In genomic region chr10:80152071-80152872, GRCm38 (mm10) we compare ENCODE assay signal across 7 mouse cellular contexts. TPM values are rescaled to one million over a fixed set of nuclear protein-coding genes. Genes with fewer than 3 reads are reported as not detected.
DNase-seq lines count a peak whose midpoint lies in the region; ATAC-seq and TF ChIP-seq lines count a peak whose summit lies in the region.

No protein-coding gene starts in this region.

- H3K27ac ChIP-seq in heart, postnatal 0 days (ENCODE audit: low read depth), result peak overlapping the region; percentile 99
- H3K27ac ChIP-seq in midbrain, embryonic 13.5 days, result peak overlapping the region; percentile 100

- no peak for ATAC-seq in heart, postnatal 0 days (ENCODE audit: insufficient read depth, low read depth)
- ATAC-seq in midbrain, embryonic 13.5 days, result no peak
- ATAC-seq in erythroid progenitor cell, adult 5-6 weeks (replicated peaks; ENCODE audit: low FRiP score, poor library complexity, severe bottlenecking), result no peak

- peak overlapping the region; percentile 85 for H3K4me2 ChIP-seq in heart, postnatal 0 days (ENCODE audit: low read depth, low read length)
- H3K4me2 ChIP-seq in midbrain, embryonic 13.5 days (replicated peaks), result peak overlapping the region; percentile 100

- no peak for TF ChIP-seq EP300 in heart, postnatal 0 days (IDR thresholded peaks at IDR 0.05; ENCODE audit: low read depth)

- no peaks in the 10 kb centered on the region for H3K27me3 ChIP-seq in heart, postnatal 0 days (ENCODE audit: control insufficient read depth, insufficient read depth, low read length)
- no peaks in the 10 kb centered on the region for H3K27me3 ChIP-seq in midbrain, embryonic 13.5 days

- no peaks in the 10 kb centered on the region for H3K9me3 ChIP-seq in heart, postnatal 0 days (replicated peaks; ENCODE audit: control insufficient read depth, low read length)
- H3K9me3 ChIP-seq in midbrain, embryonic 13.5 days, result no peaks in the 10 kb centered on the region

- H3K4me1 ChIP-seq in heart, postnatal 0 days (ENCODE audit: control insufficient read depth, insufficient read depth), result peaks cover 37% of the 10 kb centered on the region
- peaks cover 67% of the 10 kb centered on the region for H3K4me1 ChIP-seq in midbrain, embryonic 13.5 days (replicated peaks)

- peaks cover 63% of the 10 kb centered on the region for H3K36me3 ChIP-seq in heart, postnatal 0 days (replicated peaks; ENCODE audit: control insufficient read depth, insufficient read depth, low read length)
- peaks cover 63% of the 10 kb centered on the region for H3K36me3 ChIP-seq in midbrain, embryonic 13.5 days

- TF ChIP-seq CTCF in heart, postnatal 0 days (IDR thresholded peaks at IDR 0.05; ENCODE audit: low read depth), result no peak

- peak overlapping the region; percentile 90 for H3K4me3 ChIP-seq in heart, postnatal 0 days (ENCODE audit: low read depth, low read length)
- peak overlapping the region; percentile 98 for H3K4me3 ChIP-seq in midbrain, embryonic 13.5 days (replicated peaks)

- WGBS in heart, postnatal 0 days, result 5% methylated on average over 15 of the region's 15 CpGs
- 3% methylated on average over 15 of the region's 15 CpGs for WGBS in midbrain, embryonic 13.5 days

- peak; percentile 58 for DNase-seq in thymus, postnatal 14 days
- no peak for DNase-seq in thymus, postnatal 10 days (ENCODE audit: low spot score in 2 of 2)
- DNase-seq in embryo, embryonic 10.5 days (ENCODE audit: low spot score), result peak; percentile 58
- DNase-seq in heart, postnatal 0 days (ENCODE audit: low spot score), result peak; percentile 80
- DNase-seq in kidney, postnatal 36 days, result peak; percentile 77 to 86

- H3K9ac ChIP-seq in heart, postnatal 0 days (replicated peaks; ENCODE audit: low read depth, low read length), result peak overlapping the region; percentile 95
- peak overlapping the region; percentile 100 for H3K9ac ChIP-seq in midbrain, embryonic 13.5 days (replicated peaks)

RNA-seq across cellular contexts. Expression of gene Midn, which starts 4.2 kb away (rescaled TPM):
- 100 and 122 TPM in 2 replicates for total RNA-seq in heart, postnatal 0 days (2014; rRNA removed; ENCODE audit: low replicate concordance)
- polyA plus RNA-seq in heart, postnatal 0 days (2015; fragmentation: Nextera tagmentation; extraction: Ambion mirVana), result 12.4 and 15.8 TPM in 2 replicates
- 35.9 and 40.6 TPM in 2 replicates for polyA plus RNA-seq in midbrain, embryonic 13.5 days (2015; fragmentation: Nextera tagmentation; extraction: Ambion mirVana)
- total RNA-seq in erythroid progenitor cell, adult 5-6 weeks (2015; ENCODE audit: low replicate concordance), result 20.1 and 23.8 TPM in 2 replicates
- 12.5 and 18.2 TPM in 2 replicates for total RNA-seq in erythroid progenitor cell, adult 5-6 weeks (2017; ENCODE audit: low replicate concordance)

RNA-seq across cellular contexts. Expression of gene Cbarp, which starts 11.6 kb away (rescaled TPM):
- 2.8 and 5.9 TPM in 2 replicates for total RNA-seq in heart, postnatal 0 days (2014; rRNA removed; ENCODE audit: low replicate concordance)
- polyA plus RNA-seq in heart, postnatal 0 days (2015; fragmentation: Nextera tagmentation; extraction: Ambion mirVana), result 1.0 and 1.1 TPM in 2 replicates
- 40.6 and 45.3 TPM in 2 replicates for polyA plus RNA-seq in midbrain, embryonic 13.5 days (2015; fragmentation: Nextera tagmentation; extraction: Ambion mirVana)
- total RNA-seq in erythroid progenitor cell, adult 5-6 weeks (2015; ENCODE audit: low replicate concordance), result not detected in 2 replicates
- total RNA-seq in erythroid progenitor cell, adult 5-6 weeks (2017; ENCODE audit: low replicate concordance), result not detected in 2 replicates

RNA-seq across cellular contexts. Expression of gene Cirbp, which starts 13.5 kb away (rescaled TPM):
- total RNA-seq in heart, postnatal 0 days (2014; rRNA removed; ENCODE audit: low replicate concordance), result 121 and 163 TPM in 2 replicates
- 208 and 330 TPM in 2 replicates for polyA plus RNA-seq in heart, postnatal 0 days (2015; fragmentation: Nextera tagmentation; extraction: Ambion mirVana)
- polyA plus RNA-seq in midbrain, embryonic 13.5 days (2015; fragmentation: Nextera tagmentation; extraction: Ambion mirVana), result 354 and 412 TPM in 2 replicates
- total RNA-seq in erythroid progenitor cell, adult 5-6 weeks (2015; ENCODE audit: low replicate concordance), result 10.1 and 19.7 TPM in 2 replicates
- total RNA-seq in erythroid progenitor cell, adult 5-6 weeks (2017; ENCODE audit: low replicate concordance), result 33.5 and 39.6 TPM in 2 replicates

RNA-seq across cellular contexts. Expression of gene Atp5d, which starts 13.8 kb away (rescaled TPM):
- total RNA-seq in heart, postnatal 0 days (2014; rRNA removed; ENCODE audit: low replicate concordance), result 970 and 972 TPM in 2 replicates
- 1,858 and 1,876 TPM in 2 replicates for polyA plus RNA-seq in heart, postnatal 0 days (2015; fragmentation: Nextera tagmentation; extraction: Ambion mirVana)
- polyA plus RNA-seq in midbrain, embryonic 13.5 days (2015; fragmentation: Nextera tagmentation; extraction: Ambion mirVana), result 391 and 394 TPM in 2 replicates
- 89.3 and 94.8 TPM in 2 replicates for total RNA-seq in erythroid progenitor cell, adult 5-6 weeks (2015; ENCODE audit: low replicate concordance)
- total RNA-seq in erythroid progenitor cell, adult 5-6 weeks (2017; ENCODE audit: low replicate concordance), result 19.4 and 39.9 TPM in 2 replicates

RNA-seq across cellular contexts. Expression of gene 1600002K03Rik, which starts 20.5 kb away (rescaled TPM):
- 0.66 and 8.9 TPM in 2 replicates for total RNA-seq in heart, postnatal 0 days (2014; rRNA removed; ENCODE audit: low replicate concordance)
- polyA plus RNA-seq in heart, postnatal 0 days (2015; fragmentation: Nextera tagmentation; extraction: Ambion mirVana), result 4.6 and 5.7 TPM in 2 replicates
- polyA plus RNA-seq in midbrain, embryonic 13.5 days (2015; fragmentation: Nextera tagmentation; extraction: Ambion mirVana), result 11.9 and 14.5 TPM in 2 replicates
- not detected in 2 replicates for total RNA-seq in erythroid progenitor cell, adult 5-6 weeks (2015; ENCODE audit: low replicate concordance)
- total RNA-seq in erythroid progenitor cell, adult 5-6 weeks (2017; ENCODE audit: low replicate concordance), result not detected in 2 replicates

Comparison
In these comparisons a context has a peak if more than half of its experiments do, and no peak if none do; other contexts are left out.
1. DNase-seq: peak in thymus, postnatal 14 days (single experiment), embryo, embryonic 10.5 days (single experiment), heart, postnatal 0 days (single experiment) and kidney, postnatal 36 days (2 of 2); none in thymus, postnatal 10 days (0 of 2).